Mouse (Mus musculus): Measurements from ENCODE around the gene Ces1b. TPM values are rescaled to one million over a fixed set of nuclear protein-coding genes. Genes with fewer than 3 reads are reported as not detected.

Gene Ces1b
- total RNA-seq, 2 experiments from 2014 or later: not detected

Other genes starting within 250 kb of the Ces1b start
- gene Lpcat2, start 224.7 kb downstream of the Ces1b start, total RNA-seq (2021): 1 to 10 TPM; 1.1 to 1.2 TPM
- not detected for gene Capns2, start 178.6 kb downstream of the Ces1b start, total RNA-seq (2021)
- under 1 TPM; 0.07 to 0.13 TPM for gene Slc6a2, start 119.9 kb downstream of the Ces1b start, total RNA-seq (2021)
- gene Ces1a, start 31.8 kb downstream of the Ces1b start, total RNA-seq (2021): not detected
- gene Ces1c, start 51.3 kb upstream of the Ces1b start, total RNA-seq (2021): not detected
- 100 to 1,000 TPM; 229 to 343 TPM for gene Ces1d, start 117.8 kb upstream of the Ces1b start, total RNA-seq (2021)
- gene Ces1e, start 149.6 kb upstream of the Ces1b start, total RNA-seq (2021): under 1 TPM; 0.67 to 0.97 TPM
- 1 to 10 TPM in 1 of 2 experiments, under 1 TPM in 1; 0.50 to 3.3 TPM for gene Ces1f, start 199.7 kb upstream of the Ces1b start, total RNA-seq (2021)

Measured in heart, adult 18-20 months (tissue).